Mouse (Mus musculus): Measurements from ENCODE around the gene Ren1. TPM values are rescaled to one million over a fixed set of nuclear protein-coding genes. Genes with fewer than 3 reads are reported as not detected.
"Not testable (repeated sequence)": the region's sequence is repeated elsewhere in the genome, so short reads cannot be mapped to it uniquely, and the experiment has no call there.

Ren1 gene
- total RNA-seq (2022) = not detected

- no peak for DNase-seq (ENCODE audit: low spot score in 2 of 2)
These were observed at the start of gene Ren1 for GRCm38 (mm10) chr1:133350210-133350609. Gene Ren1, plus strand, starts transcription at chr1:133350510.

GRCm38 (mm10) chr1:133302540-133302939, 47.8 kb upstream of the Ren1 start:
- no peak for DNase-seq (ENCODE audit: low spot score in 2 of 2)

DNA sequence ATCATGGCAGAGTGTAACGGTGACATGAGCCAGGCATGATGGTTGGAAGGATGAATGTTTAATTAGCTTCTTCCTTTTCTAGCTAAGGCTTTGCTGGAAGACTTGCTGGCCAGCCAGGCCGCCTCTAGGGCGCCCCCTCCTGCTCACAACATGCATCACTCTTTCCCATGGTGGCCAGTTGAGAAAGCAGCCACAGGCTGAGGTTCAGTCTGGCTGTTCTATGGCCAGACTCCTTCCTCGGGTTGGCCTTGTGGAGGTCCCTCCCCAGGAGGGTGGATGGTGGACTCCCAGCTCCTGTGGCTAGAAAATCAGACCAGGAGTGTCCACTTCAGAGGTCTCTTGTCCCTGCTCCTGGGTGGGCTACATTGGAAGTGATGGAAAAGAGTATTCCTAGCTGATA, 43.5 kb upstream of the Ren1 start:
- DNase-seq (ENCODE audit: low spot score in 2 of 2) = peak; percentile 61 to 70

DNA sequence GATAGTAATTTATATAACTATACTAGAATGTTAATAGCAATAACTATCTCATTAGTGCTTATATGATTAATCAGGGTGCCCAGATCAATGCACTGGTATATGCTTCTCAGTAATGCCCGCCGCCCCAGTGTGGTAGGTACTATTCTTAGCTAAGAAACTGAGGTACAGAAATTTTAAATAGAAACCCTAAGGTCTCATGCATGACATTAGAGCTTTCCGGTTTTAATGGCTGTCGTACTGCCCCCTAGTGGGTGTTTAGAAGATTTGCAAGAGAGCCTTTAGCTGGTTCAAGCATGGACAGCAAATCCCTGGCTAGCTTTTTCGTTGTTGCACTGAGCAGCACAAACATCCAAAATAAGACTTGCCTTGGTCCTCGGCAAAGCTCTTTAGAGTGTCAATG, 43.0 kb upstream of the Ren1 start:
- no peak for DNase-seq (ENCODE audit: low spot score in 2 of 2)

GRCm38 (mm10) chr1:133309652-133310267, 40.5 kb upstream of the Ren1 start, which contains the start of gene Golt1a:
Gene Golt1a, plus strand, starts transcription at chr1:133309800.
- no peak for DNase-seq (ENCODE audit: low spot score in 2 of 2)

DNA sequence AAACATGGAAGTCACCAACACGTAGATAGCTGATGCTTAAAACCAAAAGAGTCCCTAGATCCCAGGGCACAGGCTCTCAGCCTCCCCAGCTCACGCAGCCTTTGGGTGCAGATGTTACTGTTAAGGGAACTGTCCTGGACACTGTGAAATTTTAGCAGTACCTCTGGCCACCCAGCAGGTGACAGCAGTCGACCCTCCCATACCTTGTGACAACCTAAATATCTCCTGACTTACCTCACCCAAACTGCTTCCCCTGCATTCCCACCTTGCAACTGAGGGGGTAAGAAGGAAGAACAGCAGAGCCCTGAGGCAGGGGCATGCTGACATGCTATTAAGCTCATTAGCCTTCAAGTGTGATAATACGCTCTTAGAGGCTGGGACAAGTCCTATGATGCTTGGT, 39.1 kb upstream of the Ren1 start:
- no peak for DNase-seq (ENCODE audit: low spot score in 2 of 2)

- DNase-seq (ENCODE audit: low spot score in 2 of 2) = peak in 1 of 2 experiments; percentile 91
These were observed 38.4 kb upstream of the Ren1 start for GRCm38 (mm10) chr1:133311946-133312345.

- DNase-seq (ENCODE audit: low spot score in 2 of 2) = no peak
These were observed 35.9 kb upstream of the Ren1 start for GRCm38 (mm10) chr1:133314364-133314763.

GRCm38 (mm10) chr1:133315775-133316174, 34.5 kb upstream of the Ren1 start:
- no peak for DNase-seq (ENCODE audit: low spot score in 2 of 2)

DNA sequence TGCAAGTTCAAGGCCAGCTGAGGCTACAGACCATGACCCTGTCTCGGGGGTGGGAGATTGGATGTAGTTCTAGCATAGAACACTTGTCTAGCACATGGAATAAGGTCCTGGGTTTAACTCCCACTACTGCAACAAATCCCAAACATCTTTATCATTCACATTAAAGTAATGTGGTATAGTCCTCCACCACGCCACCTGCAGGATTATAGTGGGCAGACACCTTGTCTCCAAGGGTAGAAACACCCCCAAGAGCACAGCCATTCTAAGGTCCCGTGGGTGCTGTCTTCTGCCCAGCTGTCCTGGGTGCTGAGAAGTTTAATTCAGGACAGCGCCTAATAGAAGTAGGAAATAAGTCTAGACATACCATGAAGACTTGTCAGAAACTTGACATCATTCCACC, 33.7 kb upstream of the Ren1 start:
- no peak for DNase-seq (ENCODE audit: low spot score in 2 of 2)

GRCm38 (mm10) chr1:133317149-133317548, 33.2 kb upstream of the Ren1 start:
- DNase-seq (ENCODE audit: low spot score in 2 of 2) = no peak

GRCm38 (mm10) chr1:133321267-133321925, 28.9 kb upstream of the Ren1 start, which contains the start of gene Kiss1:
Gene Kiss1, plus strand, starts transcription at chr1:133321875.
- no peak for DNase-seq (ENCODE audit: low spot score in 2 of 2)

DNA sequence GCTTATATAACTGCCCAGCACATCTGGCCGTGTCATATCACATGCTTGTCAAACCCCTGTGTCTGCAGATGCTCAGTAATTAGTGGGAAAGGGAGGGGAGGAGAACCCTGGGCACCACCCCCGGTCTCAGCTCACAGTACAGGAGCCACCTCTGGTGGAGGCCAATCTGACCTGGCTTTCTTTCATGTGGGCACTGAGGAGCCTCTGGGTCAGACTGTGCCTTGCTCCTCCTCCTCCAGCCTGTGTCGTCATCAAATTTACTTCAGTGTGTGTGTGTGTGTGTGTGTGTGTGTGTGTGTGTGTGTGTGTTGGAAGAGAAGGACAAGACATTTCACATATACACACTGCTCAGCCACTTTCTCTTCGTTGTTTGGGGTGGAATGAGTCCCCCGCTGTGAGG, 27.0 kb upstream of the Ren1 start:
- no peak for DNase-seq (ENCODE audit: low spot score in 2 of 2)

DNA sequence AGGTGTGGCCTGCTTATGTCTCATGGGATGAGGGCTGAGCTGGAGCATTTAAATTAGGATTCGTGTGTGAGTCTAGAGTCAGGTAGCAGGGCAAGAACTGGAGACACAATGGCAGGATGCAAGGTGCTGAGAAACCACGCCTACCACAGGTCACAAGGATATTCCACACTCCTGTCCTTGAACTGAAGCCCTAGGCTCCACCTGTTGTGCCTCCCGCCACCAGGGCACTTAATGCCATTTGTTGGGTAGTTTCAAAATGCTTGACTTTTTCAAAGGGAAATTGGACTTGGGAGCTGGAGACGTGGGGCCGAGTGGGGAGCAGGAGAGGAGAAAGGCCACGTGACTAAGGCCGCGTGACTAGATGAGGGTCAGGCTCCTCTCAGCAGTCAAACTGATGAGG, 24.4 kb upstream of the Ren1 start:
- no peak for DNase-seq (ENCODE audit: low spot score in 2 of 2)

GRCm38 (mm10) chr1:133327094-133327493, 23.2 kb upstream of the Ren1 start:
- no peak for DNase-seq (ENCODE audit: low spot score in 2 of 2)

GRCm38 (mm10) chr1:133328299-133328795, 22.0 kb upstream of the Ren1 start:
- DNase-seq (ENCODE audit: low spot score in 2 of 2) = no peak

DNA sequence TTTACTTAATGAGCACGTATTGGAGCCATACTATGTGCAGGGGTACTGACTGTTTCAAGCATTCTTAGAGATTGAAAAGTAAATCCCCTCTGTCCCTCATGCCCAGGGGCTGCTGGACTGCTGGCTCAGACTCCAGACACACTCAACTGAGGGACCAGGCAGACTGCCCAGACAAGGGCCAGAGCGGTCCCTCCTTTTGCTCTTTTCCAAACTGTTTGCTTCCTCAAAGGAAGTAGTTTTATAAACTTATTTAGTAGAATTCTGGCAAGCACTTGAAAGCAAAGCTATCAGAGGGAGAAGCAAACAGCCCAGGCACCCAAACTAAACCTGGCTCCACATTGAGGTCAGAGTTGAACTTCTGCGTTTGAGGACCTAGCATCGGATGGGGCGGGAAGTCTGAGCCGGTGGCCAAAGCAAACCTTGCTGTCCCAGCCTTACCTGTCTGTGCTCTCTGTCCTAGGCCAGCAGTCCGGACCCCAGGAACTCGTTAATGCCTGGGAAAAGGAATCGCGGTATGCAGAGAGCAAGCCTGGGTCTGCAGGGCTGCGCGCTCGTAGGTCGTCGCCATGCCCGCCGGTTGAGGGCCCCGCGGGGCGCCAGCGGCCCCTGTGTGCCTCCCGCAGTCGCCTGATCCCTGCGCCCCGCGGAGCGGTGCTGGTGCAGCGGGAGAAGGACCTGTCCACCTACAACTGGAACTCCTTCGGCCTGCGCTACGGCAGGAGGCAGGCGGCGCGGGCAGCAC, 21.2 kb upstream of the Ren1 start:
- no peak for DNase-seq (ENCODE audit: low spot score in 2 of 2)

- DNase-seq (ENCODE audit: low spot score in 2 of 2) = no peak
These were observed 20.7 kb upstream of the Ren1 start for GRCm38 (mm10) chr1:133329638-133329964.

DNA sequence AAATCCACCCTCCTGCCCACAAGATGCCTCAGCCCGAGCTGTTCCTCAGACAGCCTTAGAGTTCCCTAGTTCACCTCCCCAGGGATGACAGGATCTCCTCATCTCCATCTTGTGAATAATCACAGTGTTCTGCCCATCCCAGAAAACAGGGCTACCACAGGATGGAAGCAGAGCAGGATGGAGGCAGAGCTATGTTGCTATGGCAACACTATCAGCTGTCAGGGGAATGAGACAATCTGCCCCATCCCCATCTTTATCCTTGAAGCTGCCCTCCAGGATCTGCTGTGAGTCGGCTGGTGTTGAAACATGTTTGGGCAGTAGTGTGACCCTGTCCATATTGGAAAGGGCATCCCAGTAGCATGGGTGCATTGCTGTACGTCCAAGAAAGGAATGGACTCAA, 19.2 kb upstream of the Ren1 start:
- no peak for DNase-seq (ENCODE audit: low spot score in 2 of 2)

DNA sequence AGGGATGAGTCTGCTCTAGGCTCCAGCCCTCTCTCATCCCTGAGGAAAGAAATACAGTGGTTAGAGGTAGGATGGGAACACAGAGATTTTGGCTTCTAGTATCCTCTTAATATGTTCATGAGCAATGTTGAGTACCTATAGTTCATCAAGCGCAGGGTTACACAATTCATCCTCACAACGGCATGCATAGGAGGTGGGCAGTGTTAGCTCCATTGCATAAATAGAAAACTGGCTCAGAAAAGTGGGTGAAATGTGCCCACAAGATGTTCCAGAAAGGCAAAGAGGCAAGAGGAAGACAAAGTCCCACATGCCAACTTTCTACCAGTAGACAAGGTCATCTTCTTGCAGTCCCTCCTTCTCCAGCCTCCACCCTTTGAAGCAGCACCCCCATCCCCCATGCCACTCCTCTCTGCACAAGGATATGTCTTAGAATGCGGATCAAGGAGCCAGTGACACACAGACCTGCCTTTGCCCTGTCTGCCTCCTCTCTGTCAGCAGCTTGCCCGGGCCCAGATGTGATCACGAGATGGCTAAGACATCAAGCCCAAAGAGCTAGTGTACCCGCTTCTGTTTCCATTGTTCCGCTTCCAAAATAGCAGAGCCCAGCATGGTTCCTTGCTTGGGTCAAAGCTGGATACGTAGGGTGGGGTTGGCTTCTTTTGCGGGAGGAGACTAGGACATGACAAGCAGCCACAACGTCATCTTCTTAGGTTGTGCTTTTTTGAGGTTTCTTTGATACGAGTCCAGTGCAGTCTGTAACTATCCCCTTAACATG, 17.5 kb upstream of the Ren1 start:
- no peak for DNase-seq (ENCODE audit: low spot score in 2 of 2)

GRCm38 (mm10) chr1:133333937-133334336, 16.4 kb upstream of the Ren1 start:
- no peak for DNase-seq (ENCODE audit: low spot score in 2 of 2)

DNA sequence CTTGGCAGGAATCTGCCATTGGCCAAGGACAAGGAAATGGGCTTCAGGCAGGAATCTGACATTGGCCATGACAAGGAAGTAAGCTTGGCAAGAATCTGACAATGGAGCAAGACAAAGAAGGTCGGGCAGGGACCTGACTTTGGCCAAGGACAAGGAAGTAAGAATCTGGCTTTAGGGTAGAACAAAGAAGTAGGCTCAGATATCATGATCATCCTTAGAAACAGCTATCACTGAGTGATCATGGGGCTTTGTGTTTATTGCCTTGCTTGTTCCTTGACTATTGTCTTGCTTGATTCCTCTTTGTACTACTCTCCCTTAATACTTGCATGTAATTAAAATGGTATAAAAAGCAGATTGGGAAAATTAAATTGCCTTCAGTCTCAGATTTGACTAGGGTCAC, 9.9 kb upstream of the Ren1 start:
- not testable (repeated sequence) for DNase-seq (ENCODE audit: low spot score in 2 of 2)

All from left cerebral cortex, adult 8-10 months (tissue).